Mouse (Mus musculus) kidney, adult 2 months (tissue): ENCODE results near the gene Klra4. TPM values are rescaled to one million over a fixed set of nuclear protein-coding genes. Genes with fewer than 3 reads are reported as not detected.
"Not testable (repeated sequence)": the region's sequence is repeated elsewhere in the genome, so short reads cannot be mapped to it uniquely, and the experiment has no call there.

Source experiments
- DNase-seq: peaks from one replicate; pipeline ENCODE4 v3.0.0; 2021
- H3K27ac ChIP-seq: fragments of 200-500 bp; 2 replicates; pipeline ENCODE4 v1.5.1; 2012; ENCODE audit warnings: low read depth, low read length, control low read depth, inconsistent platforms; ENCODE audit not compliant: insufficient read depth
- H3K27me3 ChIP-seq: fragments of 200-500 bp; replicated peaks from 2 replicates; pipeline ENCODE4 v1.6.1; 2012; ENCODE audit warnings: mild to moderate bottlenecking, moderate library complexity, low read length, inconsistent platforms; ENCODE audit not compliant: control insufficient read depth, insufficient read depth
- H3K36me3 ChIP-seq: fragments of 200-500 bp; 2 replicates; pipeline ENCODE4 v1.6.1; 2012; ENCODE audit warnings: mild to moderate bottlenecking, moderate library complexity, low read length, inconsistent platforms; ENCODE audit not compliant: control insufficient read depth, insufficient read depth
- H3K4me1 ChIP-seq: fragments of 200-500 bp; 2 replicates; pipeline ENCODE4 v1.6.1; 2011; ENCODE audit warnings: low read length; ENCODE audit not compliant: control insufficient read depth, insufficient read depth
- H3K4me3 ChIP-seq: fragments of 200-500 bp; 2 replicates; pipeline ENCODE4 v1.5.1; 2011; ENCODE audit warnings: mild to moderate bottlenecking, low read depth, low read length, control low read depth; ENCODE audit not compliant: insufficient read depth
- CTCF ChIP-seq: fragments of 200-500 bp; conservative IDR thresholded peaks from 2 replicates; pipeline ENCODE4 v1.5.1; 2011; ENCODE audit warnings: low read depth, mild to moderate bottlenecking, control low read depth, low read length, moderate library complexity, mixed read lengths; ENCODE audit not compliant: insufficient read depth, insufficient read length
- POLR2A ChIP-seq: fragments of 200-500 bp; IDR thresholded peaks from one replicate; pipeline ENCODE4 v1.6.1; 2011; ENCODE audit warnings: low read depth, low read length, control low read depth
- WGBS: fragments of 180-500 bp; shearing (Covaris S2); methylation state at CpG from one replicate; pipeline ENCODE4 v1.1.7; 2018; 5-methylcytosine and 5-hydroxymethylcytosine counted together
- polyA plus RNA-seq: library from polyadenylated mRNA; depleted of rRNA; stranded (reverse); fragments of >200 nt; gene quantifications from 2 replicates; pipeline ENCODE4 v1.2.3, GENCODE M21; 2012; rRNA removed

Gene Klra4
- 0.06 TPM in 1 of 2 replicates, not detected in the other for polyA plus RNA-seq

DNA sequence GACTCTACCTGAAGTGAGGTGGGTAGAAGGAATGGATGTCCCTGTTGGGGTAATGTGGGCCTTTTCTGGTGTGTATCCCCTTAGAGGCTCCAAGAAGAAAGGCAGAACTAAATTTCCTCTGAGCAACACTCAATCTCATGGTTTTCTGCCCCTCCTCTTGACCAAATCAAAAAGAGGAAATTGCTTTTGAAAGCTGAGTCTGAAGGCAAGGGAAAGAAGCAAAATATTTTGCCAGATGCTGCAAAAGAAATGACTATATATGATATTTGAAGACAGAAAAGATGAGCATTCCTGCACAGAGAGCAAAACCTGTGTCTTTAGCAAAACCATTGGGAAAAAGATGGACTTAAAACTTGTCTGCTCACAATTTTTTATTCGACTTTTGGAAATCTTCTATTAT, at the start of gene Klra4:
Klra4 (minus strand) TSS at position 101 of the 400 bp plus-strand sequence.
- H3K27ac ChIP-seq, H3K36me3 ChIP-seq, H3K4me3 ChIP-seq, DNase-seq, H3K4me1 ChIP-seq, H3K27me3 ChIP-seq: not testable (repeated sequence)
- WGBS = 55% methylated on average over 1 of the region's 1 CpGs

DNA sequence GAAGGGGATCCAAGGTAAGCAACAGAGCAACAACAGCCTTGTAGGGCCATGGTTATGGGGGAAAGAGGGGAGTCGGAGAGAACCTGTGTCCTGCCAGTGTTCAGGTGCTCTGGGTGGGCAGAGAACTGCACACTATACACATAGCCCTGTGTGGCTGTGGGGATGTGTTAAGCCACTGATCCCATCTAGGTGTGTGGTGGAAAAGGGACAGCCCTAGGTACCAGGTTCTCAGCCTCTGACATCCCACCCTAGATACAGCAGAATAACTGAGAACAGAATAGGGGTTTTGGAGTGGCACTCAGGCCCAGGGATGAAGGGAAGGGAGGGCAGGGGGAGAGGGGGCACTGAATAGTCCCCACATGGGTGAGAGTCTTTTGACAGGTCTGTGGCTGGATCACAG, 43.4 kb upstream of the Klra4 start:
- WGBS = 94% methylated on average over 1 of the region's 1 CpGs
- no peak for TF ChIP-seq POLR2A
- TF ChIP-seq CTCF = no peak
- no peaks in the 10 kb centered on the region for H3K4me1 ChIP-seq
- H3K36me3 ChIP-seq = no peaks in the 10 kb centered on the region
- no peak overlapping the region for H3K27ac ChIP-seq
- no peak overlapping the region for H3K4me3 ChIP-seq
- DNase-seq = no peak
- H3K27me3 ChIP-seq = no peaks in the 10 kb centered on the region

DNA sequence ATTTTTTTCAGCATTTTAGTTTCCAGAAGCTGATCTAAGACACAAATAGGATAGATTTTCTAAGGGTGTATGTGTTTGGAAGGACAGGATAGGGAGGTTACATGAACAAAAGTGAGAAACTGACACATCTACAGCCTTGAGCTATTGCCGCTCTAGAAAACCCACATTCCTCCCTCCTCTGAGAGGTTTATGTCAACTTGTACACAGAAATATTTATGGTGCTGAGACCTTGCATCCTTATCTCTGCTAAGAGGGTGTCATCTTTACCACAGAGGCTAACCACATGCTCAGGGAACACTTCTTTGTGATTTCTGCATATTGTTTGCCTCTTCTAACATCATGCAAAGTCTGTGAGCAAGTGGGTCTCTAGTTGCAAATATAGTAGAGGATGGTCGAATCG, 35.7 kb upstream of the Klra4 start:
- not testable (repeated sequence) for H3K27ac ChIP-seq, DNase-seq, H3K27me3 ChIP-seq, H3K36me3 ChIP-seq, H3K4me3 ChIP-seq, H3K4me1 ChIP-seq
- WGBS = 89% methylated on average over 3 of the region's 3 CpGs

DNA sequence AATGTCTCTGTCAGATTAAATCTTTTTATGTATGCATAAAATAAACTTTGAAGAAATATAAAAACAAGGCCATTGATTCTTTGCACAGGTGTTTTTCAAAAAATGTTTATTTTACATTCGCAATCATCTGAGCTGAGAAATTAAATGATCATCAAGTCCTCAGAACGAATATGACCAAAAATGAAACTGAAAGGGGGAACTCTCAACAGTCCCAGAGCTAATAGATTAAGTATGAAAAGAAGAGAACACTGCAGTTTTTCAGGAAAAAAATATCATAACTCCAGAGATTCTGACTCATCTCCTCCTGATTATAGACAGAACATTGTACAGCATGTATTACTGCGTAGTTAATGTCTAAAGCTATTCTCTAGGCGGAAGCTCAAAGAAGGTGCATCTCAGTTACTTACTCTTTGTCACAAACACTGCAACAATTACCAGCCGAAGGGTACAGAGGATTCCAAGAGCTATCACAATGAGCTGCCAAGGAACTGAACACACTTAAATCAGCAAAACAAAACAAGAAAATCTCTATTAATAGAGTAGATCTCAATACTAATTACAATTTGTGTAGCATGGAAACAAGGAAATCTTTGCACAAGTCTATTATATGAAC, 25.4 kb upstream of the Klra4 start:
- TF ChIP-seq POLR2A (no peak), CTCF (no peak)
- H3K36me3 ChIP-seq = no peaks in the 10 kb centered on the region
- no peak for DNase-seq
- 75% methylated on average over 5 of the region's 5 CpGs for WGBS
- H3K4me1 ChIP-seq = no peaks in the 10 kb centered on the region
- H3K27me3 ChIP-seq = no peaks in the 10 kb centered on the region
- H3K4me3 ChIP-seq = no peak overlapping the region
- no peak overlapping the region for H3K27ac ChIP-seq

DNA sequence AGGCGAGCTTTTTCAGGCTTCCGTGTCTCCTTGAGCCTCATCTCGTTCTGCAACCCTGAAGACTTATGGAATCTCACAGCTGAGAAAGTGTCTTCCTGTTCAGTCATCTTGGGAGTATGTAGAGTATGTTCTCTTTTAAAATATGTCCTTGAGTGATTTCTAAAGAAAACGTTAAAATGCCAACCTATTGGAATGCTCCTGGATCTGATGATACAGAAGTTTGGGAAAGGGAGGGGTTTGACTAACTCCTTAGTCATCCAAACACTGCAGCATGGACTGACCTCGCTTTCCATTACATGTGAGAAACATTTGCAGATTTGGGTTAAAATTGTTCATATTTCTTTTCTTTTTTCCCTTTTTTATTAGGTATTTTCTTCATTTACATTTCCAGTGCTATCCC, 1.9 kb downstream of the Klra4 start:
- H3K4me1 ChIP-seq = no peaks in the 10 kb centered on the region
- WGBS = 74% methylated on average over 5 of the region's 5 CpGs
- no peak for DNase-seq
- no peak overlapping the region for H3K4me3 ChIP-seq
- no peak overlapping the region for H3K27ac ChIP-seq
- H3K36me3 ChIP-seq = no peaks in the 10 kb centered on the region
- no peak for TF ChIP-seq CTCF
- no peaks in the 10 kb centered on the region for H3K27me3 ChIP-seq

DNA sequence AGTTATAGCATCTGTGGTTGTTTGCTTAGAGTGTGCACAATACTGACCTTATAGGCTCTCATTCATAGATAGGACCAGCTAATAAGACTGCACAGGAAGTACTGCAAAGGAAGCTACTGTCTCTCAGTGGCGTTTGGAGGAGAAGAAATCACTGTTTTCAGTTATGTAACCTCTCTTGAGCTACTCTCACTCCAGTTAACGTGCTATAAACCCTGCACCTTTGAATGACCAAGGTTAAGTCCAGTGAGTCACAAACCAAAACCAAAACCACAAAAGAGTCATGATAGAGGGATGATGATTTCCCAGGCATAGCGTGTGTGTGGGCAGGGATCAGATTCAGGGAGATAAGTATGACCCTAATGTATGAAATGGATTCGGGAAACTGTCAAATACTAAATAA, 31.9 kb downstream of the Klra4 start:
- not testable (repeated sequence) for H3K4me1 ChIP-seq, H3K4me3 ChIP-seq, H3K36me3 ChIP-seq, H3K27ac ChIP-seq, DNase-seq, H3K27me3 ChIP-seq
- 40% methylated on average over 4 of the region's 4 CpGs for WGBS

DNA sequence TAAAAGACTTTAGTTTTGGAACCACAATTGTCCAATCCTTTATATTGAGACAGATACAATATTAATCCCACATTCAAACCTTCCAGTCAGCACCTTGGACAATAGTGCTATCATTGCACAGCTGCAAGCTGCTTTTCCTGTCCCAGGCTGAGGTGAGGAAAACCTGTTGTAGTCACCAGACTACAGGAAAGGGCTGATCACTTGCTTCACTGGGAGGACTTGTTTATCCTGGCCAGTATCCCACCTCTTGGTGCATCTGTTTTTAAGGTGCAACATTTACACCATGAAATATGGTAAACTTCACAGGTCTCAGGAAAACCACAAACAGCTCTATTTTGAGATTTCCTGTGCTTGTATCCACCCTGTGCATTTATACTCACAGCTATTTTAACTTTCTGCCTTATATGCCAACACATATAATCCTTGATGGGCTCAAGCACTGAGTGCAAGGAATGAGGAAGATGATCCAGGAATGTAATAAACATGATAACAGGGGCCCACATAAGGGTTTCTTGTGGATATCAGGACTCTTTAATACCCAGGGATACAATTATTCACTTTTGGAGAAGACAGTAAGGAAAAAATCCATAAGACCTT, 35.5 kb downstream of the Klra4 start:
- not testable (repeated sequence) for H3K27me3 ChIP-seq, H3K4me1 ChIP-seq, DNase-seq, H3K36me3 ChIP-seq, H3K4me3 ChIP-seq, H3K27ac ChIP-seq

DNA sequence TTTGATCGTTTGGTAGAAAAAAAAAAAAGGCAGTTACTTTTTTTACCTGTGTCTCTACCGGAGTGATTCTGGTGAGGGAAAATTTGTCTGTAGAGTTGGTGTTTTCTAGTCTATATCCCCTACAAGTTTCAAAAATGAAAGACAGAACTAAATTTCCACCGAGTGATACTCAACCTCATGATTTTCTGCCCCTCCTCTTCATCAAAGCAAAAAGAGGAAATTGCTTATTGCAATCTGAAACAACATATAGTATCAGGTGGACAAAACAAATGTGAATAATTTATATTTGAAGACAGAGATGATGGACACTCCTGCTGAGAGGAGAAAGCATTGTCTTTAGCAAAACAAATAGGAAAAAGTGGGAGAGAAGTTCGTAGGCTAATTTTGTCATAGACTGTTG, 40.2 kb downstream of the Klra4 start, which contains the start of gene Klra6:
Klra6 (minus strand) TSS at position 101 of the 400 bp plus-strand sequence.
- H3K27me3 ChIP-seq = no peaks in the 10 kb centered on the region
- WGBS = 74% methylated on average over 4 of the region's 4 CpGs
- H3K4me3 ChIP-seq = no peak within 1 kb of the TSS
- no peak within 1 kb of the TSS for H3K27ac ChIP-seq
- no peaks in the 10 kb centered on the region for H3K36me3 ChIP-seq
- TF ChIP-seq POLR2A (no peak), CTCF (no peak)
- no peak for DNase-seq
- no peaks in the 10 kb centered on the region for H3K4me1 ChIP-seq

Other genes with a start within 250 kb of the Klra4 start
- gene Gm17631, start 204.6 kb downstream of the Klra4 start, polyA plus RNA-seq = not detected in 2 replicates
- gene Klra17, start 190.6 kb downstream of the Klra4 start, polyA plus RNA-seq = 0.11 TPM in 1 of 2 replicates, not detected in the other
- gene Klra5, start 149.6 kb downstream of the Klra4 start, polyA plus RNA-seq = not detected in 2 replicates
- gene Klra6, start 40.3 kb downstream of the Klra4 start, polyA plus RNA-seq = not detected in 2 replicates
- not detected in 2 replicates for gene Klra8, start 62.6 kb upstream of the Klra4 start, polyA plus RNA-seq
- gene Klra9, start 125.8 kb upstream of the Klra4 start, polyA plus RNA-seq = 0.13 TPM in 1 of 2 replicates, not detected in the other
- 0.14 TPM in 1 of 2 replicates, not detected in the other for gene Klra7, start 166.1 kb upstream of the Klra4 start, polyA plus RNA-seq
- gene Klra10, start 214.7 kb upstream of the Klra4 start, polyA plus RNA-seq = not detected in 2 replicates